Mouse (Mus musculus) left cerebral cortex, postnatal 14 days (tissue): Measurements from ENCODE around the gene Olfr1371. TPM values are rescaled to one million over a fixed set of nuclear protein-coding genes. Genes with fewer than 3 reads are reported as not detected.

Source experiments
- DNase-seq, 2 experiments: peaks; one replicate each; pipeline ENCODE4 v3.0.0; 2021 to 2022; ENCODE audit warnings: low spot score in 2 of 2, mixed read lengths in 1 of 2
- intact Hi-C: fragments of 180-260 bp; cut with DNase I; formaldehyde crosslinking; loops from one replicate; pipeline ENCODE4 v1.15.1; 2025
- long read RNA-seq, 2 experiments: library from polyadenylated mRNA; stranded (forward); transcript quantifications; one replicate each; pipeline ENCODE4 v2.0.0; 2021
- total RNA-seq, 2 experiments: library from RNA; stranded (reverse); gene quantifications; 2 replicates each; pipeline ENCODE4 v1.2.3; 2021

Gene Olfr1371
- not detected for total RNA-seq
- long read RNA-seq, experiment 1, result 0 reads
- long read RNA-seq, experiment 2, result 0 reads

DNA sequence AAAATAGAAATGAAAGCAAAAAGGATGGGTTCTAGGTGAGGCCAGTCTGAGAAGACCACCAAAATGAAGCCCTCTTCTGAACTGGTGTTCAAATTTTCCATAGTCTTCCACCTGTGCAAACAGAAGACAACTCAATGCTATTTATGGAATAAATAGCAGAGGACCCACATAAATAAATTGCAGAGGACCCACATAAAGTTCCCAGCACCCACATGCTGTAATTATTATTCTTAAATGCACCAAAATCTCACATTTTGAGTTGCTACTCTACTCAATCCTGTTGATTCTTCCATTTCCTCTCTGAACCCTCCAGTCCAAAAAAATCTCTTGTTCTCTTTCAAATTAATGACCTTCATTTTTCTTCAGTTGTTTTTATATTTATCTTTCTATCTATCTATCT, at the start of gene Olfr1371:
Gene Olfr1371, minus strand, starts transcription at position 101 of the 400 bp plus-strand sequence.
- no peak for DNase-seq
- intact Hi-C loops, result no loop called here

DNA sequence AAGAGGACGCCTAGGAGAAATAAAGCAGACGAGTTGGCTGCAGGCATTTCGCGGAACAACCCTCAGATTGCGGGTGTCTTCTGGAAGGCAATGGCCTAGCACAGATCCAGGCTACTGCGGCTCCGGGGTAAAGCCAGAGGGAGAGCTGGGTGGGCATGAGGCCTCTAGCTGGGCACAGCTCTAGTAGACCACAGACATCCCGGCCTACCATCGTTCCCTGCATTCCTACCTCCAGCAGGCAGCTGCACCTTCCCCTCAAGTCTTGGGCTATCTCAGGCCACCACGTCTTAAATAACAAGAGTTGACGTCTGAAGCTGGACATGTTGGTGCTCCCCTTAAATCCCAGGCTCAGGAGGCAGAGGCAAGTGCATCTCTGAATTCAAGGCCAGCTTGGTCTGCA, 48.6 kb upstream of the Olfr1371 start:
- no peak for DNase-seq
- intact Hi-C loops, result no loop called here

DNA sequence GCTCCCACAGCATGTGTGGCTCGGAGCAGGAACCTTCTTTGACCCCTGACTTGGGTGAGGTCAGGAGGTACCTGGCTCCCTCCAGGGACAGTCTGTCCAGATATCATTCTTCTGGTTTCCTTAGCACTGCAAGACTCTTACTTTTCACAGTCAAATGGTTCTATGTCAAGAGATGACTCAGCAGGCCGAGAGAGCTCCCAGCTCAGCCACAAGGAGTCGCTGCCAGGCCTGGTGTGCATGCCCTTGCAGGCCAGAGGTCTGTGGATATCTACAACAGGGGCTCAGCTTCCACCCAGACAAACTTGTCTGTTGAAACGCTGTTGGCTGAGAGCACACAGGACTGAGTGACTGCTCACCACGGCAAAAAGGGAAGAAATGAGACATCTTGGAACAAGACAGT, 48.1 kb upstream of the Olfr1371 start:
- peak in 1 of 2 experiments; percentile 47 for DNase-seq
- intact Hi-C loops, result no loop called here

DNA sequence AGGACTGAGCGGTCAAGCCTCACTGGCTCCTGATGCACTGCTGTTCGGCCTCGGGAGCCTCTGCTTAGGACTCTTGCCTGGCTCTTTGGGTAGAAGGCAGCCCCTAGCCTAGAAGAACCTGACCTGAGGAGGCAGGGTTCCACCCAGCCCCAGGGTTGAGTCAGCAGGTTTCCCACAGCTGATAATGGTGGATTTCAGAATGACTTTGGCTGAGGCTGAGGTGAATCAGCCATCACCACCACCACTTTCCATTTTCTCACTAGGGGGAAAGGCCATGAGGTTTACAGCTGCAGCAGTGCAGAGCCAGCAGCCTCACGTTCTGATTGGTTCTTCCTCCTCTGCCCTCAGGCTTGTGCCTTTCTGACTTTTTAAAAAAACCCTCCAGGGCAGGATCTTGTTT, 47.1 kb upstream of the Olfr1371 start:
- intact Hi-C loops, result no loop called here
- no peak for DNase-seq

DNA sequence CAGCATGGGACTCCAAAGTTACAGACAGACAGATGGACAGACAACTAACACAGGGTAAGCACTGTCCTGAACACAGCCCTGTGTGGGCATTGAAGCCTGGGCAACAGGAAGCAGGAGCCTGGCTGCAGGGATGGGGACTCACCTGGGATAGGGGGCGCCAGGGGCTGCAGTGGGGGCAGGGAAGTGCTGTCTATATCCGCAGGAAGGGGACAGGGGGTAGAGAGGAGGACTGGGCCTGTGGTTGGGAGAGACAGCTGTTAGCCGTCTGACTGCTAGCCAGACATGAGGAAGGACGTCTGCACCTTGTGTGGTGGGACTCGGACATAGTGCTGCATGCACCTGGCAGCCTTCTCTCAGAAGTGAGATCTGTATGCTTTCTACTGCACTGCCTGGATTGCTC, 44.9 kb upstream of the Olfr1371 start:
- intact Hi-C loops, result no loop called here
- DNase-seq, result no peak

DNA sequence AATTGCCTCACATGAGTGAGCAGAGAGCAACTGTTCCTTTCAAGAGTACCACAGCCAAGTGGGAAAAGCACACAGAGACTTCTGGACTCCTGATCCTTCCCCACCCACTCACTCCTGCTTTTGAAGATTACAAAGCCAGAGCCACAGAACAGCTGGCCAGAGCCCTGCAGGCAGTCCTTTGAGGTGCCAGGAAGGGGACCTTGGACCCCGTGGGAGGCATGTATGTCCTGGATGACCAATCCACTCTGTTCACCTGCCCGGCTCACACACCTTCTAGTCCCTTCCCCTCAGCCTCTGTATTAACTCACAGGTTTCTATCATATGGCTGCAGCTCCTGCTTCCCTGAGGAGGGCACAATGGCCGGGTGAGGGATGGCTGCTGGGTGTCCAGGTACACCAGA, 43.6 kb upstream of the Olfr1371 start:
- no peak for DNase-seq
- intact Hi-C loops, result no loop called here

DNA sequence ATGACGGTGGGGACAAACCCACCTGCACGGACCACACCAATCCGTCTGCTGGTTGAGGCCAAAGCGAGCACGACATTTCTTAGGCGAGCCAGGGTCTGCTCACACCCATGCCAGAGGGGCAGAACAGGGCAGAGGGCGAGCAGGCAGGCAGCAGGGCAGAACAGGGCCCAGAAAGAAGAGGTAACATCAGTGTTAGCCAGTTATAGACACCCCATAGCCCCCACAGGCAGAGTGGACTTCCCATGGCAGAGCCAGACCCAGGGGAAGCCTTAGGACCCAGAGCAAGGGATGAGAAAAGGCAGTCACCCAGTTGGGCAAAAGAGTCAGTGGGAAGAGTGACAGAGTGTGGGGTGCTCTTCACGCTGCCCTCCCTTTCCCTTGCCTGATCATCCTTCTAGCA, 41.3 kb upstream of the Olfr1371 start:
- intact Hi-C loops, result no loop called here
- no peak for DNase-seq

DNA sequence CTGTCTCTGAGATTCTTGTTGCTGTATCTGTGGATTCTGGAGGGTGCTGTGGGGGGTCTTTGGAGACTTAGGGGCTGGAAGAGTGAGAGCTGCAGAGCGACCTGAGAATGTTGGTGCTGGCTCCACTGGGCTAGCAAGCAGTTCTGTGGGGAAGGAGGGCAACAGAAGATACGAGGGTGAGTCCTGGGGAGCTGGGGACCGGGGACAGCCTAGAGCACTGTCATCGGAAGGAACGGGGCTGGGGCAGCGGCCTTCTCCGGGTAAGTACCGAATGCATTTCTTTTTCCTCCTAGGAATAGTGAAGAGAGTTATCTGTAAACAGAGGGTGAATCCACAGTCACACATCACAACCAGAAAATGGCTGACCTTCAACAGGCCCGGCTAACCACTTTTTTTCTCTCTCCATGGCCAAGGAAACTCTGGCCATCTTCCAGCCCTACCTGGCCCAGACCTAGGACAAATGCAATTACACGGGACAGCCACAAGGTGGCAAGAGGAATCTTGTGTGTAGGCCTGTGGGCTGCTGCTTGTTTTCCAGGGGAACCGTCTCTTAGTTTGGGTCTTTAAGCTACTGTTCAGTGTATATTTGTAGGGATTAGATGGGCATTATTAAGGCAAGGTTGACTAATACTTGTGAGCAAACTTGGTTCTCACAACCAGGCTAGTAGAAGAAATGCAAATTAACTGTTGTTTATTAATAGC, 40.0 kb upstream of the Olfr1371 start:
- intact Hi-C loops, result loop anchor here (5.0 kb wide), 2 partner anchors 43 to 88 kb away; no protein-coding TSS in a partner anchor
- peak; percentile 62 to 68 for DNase-seq

DNA sequence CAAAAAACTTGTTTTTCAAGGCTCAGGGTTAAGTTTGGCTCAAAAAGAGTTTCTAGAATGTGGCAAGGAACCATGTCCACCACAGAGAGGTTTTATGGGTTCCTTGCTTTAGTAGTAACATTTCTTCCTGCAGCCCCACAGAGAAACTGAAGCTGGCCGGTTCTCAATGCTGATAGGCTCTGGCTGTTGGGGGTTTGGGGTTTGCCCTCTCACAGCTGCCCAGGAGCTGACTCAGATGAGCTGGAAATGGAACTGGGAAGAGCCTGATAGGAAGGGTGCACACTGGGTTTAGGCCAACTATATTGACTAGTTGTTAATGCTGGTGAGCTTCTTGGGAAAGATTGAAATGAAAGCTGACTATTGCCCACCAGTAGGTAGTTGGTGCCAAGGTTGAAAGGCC, 38.9 kb upstream of the Olfr1371 start:
- DNase-seq, result no peak
- intact Hi-C loops, result loop anchor here (5.0 kb wide), 2 partner anchors 45 to 90 kb away; no protein-coding TSS in a partner anchor

DNA sequence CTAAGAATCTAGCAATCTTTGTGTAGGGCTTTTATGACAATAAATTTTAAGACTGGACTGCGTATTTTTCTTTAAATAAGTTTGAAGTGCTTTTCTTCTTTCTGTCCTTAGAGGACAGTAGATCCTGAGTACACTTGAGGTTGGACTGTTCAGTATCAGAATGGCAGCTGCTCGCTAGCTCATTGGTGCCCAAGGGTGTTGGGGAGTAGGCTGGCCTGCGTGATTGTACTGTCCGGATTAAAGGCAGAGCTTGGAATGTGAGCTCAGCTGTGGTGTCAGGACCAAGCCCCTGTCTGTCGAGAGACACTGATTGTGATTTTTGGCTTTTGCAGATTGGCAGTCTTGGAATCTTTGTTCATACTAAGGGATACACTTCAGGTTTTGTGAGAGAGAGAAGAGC, 38.0 kb upstream of the Olfr1371 start:
- intact Hi-C loops, result loop anchor here (5.0 kb wide), 2 partner anchors 46 to 91 kb away; no protein-coding TSS in a partner anchor
- no peak for DNase-seq

DNA sequence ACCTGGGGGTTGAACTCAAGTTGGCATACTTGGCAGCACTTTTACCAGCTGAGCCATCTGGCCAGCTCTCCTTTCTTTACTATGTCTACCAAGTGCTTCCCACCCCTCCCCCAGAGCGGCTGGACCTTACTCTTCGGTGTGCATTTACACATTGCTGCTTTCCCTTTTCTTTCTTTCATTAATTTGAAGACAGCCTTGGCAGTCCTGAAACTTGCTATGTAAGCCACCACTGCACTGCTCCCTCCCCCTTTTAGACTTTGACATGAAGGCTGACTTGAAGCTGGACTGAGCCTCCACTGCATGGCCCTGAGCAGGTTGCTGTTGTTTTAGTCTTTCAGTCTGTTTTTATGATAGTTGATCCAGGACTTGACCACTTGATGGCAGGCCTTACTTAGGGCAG, 35.7 kb upstream of the Olfr1371 start:
- intact Hi-C loops, result no loop called here
- DNase-seq, result no peak

DNA sequence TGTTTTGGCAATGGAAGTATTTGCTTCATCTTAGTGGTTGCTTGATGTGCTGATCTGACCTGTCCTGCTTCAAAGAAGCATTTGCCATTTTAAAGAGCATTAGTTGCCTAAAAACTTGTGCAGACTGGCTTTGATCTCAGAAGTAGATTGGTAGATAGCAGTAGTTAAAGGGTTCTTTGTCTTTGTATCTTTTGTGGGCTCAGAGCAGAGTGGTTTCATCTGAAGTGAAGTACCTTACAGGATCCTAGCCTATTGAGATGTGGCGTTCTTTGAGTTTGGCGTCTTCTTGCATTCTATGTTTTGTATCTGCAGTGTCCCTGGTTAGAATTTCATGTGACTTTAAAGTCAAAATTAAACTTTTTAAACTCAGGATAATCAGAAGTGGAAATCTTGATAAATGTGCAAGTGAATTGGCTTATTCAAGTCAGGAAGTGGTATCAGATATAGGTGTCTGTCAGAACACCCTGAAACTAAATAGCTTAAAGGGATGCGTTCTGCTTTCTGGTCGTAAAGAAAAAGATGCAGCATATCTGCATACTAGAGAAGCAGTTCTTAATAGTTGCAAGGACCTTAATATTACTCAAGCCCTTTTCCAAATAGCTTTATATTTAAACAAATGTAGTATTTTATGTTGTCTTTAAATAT, 27.2 kb upstream of the Olfr1371 start:
- DNase-seq, result no peak
- intact Hi-C loops, result no loop called here

DNA sequence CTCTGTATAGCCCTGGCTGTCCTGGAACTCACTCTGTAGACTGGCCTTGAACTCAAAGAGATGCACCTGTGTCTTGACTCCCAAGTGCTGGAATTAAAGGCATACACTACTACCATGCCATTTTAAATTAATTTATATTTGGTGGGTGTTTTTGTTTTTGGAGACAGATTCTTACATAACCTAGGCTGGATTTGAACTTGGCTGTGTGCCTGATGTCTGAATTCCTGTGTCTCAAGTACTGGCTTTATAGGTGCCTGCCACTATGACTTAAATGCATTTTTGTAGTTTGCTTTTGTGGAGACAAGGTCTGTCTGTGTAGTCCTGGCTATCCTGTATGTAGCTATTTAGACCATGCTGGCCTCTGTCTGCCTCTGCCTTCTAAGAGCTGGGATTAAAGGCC, 20.7 kb upstream of the Olfr1371 start:
- DNase-seq, result no peak
- intact Hi-C loops, result no loop called here

DNA sequence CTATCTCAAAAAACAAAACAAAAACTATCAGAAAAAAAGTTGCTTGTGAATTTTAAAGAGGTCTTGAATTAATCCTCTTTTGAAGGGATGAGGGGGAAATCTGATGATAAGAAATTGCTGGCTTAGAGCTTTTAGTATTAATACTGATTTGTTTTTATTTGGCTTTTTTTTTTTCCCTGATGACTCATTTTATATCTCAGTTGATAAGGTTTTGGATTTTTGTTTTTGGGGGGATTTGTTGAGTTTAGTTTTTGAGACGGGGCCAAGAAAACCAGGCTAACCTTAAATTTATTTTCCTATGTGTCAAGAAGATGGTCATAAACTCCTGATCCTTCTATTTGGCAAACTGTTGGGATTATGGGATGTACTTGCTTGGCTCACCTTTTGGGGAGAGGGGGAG, 20.1 kb upstream of the Olfr1371 start:
- no peak for DNase-seq
- intact Hi-C loops, result no loop called here

DNA sequence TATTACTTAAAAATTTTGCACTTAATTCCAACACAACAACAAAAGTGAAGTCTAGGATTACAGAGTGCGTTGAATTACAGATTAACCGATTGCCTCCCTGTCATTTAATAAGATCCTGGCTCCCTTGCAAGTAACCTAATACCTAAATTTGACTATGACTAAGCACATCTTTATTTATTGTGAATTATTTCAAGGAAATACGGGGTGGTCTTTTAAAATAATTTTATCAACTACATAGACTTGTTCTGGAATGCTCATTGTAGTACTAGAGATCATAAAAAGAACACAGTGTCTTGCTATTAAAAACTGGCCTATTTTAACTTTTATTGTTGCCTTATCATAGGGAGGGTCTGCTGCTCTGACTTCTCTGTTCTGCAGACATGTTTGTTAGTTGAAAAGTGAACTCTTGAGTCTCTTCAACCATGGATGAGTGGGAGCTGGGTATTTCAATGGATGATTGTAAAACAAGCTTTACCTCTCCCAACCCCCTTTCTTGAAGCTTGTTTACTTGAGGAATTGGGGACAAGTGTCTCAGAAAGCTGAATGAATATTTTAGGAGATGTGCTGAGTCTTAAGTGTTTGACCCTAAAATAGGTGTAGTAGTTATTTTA, 19.4 kb upstream of the Olfr1371 start:
- intact Hi-C loops, result no loop called here
- no peak for DNase-seq

DNA sequence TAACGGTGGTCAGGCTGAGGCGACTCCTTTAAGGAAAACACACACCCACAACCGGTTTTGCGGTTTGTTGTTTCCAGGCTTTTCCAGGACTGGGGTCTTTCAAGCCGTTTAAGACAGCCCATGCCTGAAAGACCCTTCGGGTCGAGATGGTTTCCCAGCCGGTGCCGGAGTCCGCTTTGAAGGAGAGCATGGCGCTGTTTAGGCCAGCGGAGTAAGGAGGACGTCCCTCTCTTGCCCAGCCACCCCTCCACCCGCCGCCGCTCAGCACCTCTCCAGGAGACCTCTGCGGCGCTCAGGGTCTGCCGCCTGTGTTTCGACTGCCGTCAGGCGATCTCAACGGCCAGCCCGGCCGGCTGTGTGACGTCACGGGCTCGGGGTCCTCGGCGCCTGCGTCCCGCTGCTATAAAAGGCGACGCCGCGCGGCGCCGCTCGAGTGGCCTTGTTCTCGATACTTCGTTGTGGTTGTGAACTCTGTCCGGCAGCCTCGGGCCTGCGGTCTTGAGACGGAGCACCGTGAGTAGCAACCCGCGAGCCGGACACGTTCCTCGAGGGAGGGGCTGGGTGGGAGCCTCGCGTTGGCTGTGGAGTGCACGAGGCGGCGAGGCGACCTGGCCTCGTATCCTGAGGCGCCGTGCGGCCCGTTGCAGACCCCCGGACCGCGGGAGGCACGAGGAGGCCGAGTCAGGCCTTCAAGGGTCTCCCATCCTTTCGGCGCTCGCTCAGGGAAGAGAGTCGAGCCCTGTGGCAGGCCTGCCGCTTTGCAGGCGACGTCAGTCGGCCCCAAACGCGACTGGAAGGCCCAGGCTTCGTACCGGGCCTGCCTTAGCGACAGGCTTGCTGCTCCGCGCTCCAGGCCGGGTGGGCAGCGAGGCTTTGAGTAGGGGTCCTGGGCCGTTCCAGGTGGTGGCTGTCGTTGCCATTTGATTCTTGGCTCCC, 18.1 kb upstream of the Olfr1371 start, which contains the start of gene Skp1a:
Gene Skp1a, plus strand, starts transcription at position 390 of the 936 bp plus-strand sequence.
- intact Hi-C loops, result no loop called here
- DNase-seq, result peak; percentile 93 to 94

DNA sequence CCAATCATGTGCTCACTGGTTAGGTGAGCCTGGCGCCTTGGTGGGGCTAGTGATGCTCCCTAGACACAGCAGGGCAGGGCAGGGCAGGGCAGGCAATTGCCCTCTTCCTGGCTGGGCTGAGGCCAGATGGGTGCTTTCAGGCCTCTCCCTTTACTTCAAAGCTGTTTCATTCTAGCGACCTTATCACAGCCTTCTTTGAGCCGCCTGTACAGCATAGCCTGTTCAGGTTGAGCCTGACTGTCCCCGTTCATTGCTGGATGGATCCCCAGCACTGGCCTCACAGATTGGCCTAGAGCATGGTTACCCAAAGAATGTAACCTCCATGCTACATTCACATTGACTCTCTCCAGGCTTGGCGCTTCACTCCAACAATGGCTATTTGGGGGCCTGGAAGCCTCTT, 16.9 kb upstream of the Olfr1371 start:
- DNase-seq, result no peak
- intact Hi-C loops, result no loop called here

DNA sequence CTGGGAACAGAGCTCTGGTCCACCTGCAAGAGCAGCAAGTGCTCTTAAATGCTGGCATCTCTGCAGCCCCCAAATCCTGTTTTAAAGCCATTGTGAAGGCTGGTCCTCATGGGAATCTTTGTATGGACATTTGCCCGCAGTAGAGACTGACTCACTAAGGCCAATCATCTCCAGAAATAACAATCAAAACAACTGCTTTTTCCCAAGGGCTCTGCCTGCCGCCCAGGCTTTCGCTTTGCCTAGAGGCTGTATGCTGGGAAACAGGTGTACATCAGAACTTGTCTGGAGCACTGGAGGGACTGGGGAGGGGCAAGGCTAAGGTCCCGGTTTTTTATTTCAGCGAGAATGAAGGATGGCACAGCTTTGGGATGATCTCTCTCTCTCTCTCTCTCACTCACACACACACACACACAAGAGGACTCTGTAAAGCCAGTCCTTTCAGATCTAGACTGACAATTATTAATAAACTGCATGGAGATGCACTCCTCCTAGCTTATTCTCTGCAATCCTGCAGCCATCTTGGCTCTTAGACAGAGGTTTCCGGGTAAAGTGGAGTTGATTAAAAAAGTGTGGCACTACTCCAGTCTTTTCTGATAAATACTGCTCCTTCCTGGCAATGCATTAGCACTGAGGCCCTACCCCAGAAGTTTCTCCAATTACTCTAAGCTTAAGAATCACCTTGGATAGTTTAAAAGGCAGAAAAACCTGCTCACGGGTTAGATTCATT, 15.1 kb upstream of the Olfr1371 start:
- DNase-seq, result no peak
- intact Hi-C loops, result loop anchor here (10.0 kb wide), 2 partner anchors 116 to 194 kb away; no protein-coding TSS in a partner anchor
